Mouse (Mus musculus) kidney, embryonic 15.5 days (tissue): ENCODE data around the gene Gm5580. TPM values are rescaled to one million over a fixed set of nuclear protein-coding genes. Genes with fewer than 3 reads are reported as not detected.
"Not testable (repeated sequence)": the region's sequence is repeated elsewhere in the genome, so short reads cannot be mapped to it uniquely, and the experiment has no call there.

Source experiments
- ATAC-seq: fragments of 200-750 bp; cut with Nextera tagmentation; replicated peaks from 2 replicates; pipeline ENCODE4 v1.8.0; 2017; ENCODE audit warnings: moderate TSS enrichment; ENCODE audit not compliant: low FRiP score
- H3K27ac ChIP-seq: fragments of 300-500 bp; sonication (generic); 2 replicates; pipeline ENCODE4 v1.5.1; 2015; ENCODE audit warnings: mild to moderate bottlenecking, inconsistent platforms
- H3K27me3 ChIP-seq: fragments of 300-500 bp; sonication (generic); 2 replicates; pipeline ENCODE4 v1.6.1; 2015; ENCODE audit warnings: inconsistent platforms
- H3K36me3 ChIP-seq: fragments of 300-500 bp; sonication (generic); 2 replicates; pipeline ENCODE4 v1.6.1; 2015; ENCODE audit warnings: inconsistent platforms
- H3K4me1 ChIP-seq: fragments of 300-500 bp; sonication (generic); 2 replicates; pipeline ENCODE4 v1.6.1; 2015; ENCODE audit warnings: inconsistent platforms
- H3K4me2 ChIP-seq: fragments of 300-500 bp; sonication (generic); 2 replicates; pipeline ENCODE4 v1.6.1; 2015; ENCODE audit warnings: moderate library complexity, mild to moderate bottlenecking, inconsistent platforms
- H3K4me3 ChIP-seq: fragments of 300-500 bp; sonication (generic); replicated peaks from 2 replicates; pipeline ENCODE4 v1.5.1; 2015; ENCODE audit warnings: mild to moderate bottlenecking, inconsistent platforms
- H3K9ac ChIP-seq: fragments of 300-500 bp; sonication (generic); 2 replicates; pipeline ENCODE4 v1.6.1; 2015; ENCODE audit warnings: mild to moderate bottlenecking, inconsistent platforms
- H3K9me3 ChIP-seq: fragments of 300-500 bp; sonication (generic); replicated peaks from 2 replicates; pipeline ENCODE4 v1.6.1; 2016; ENCODE audit warnings: inconsistent platforms
- WGBS: fragments of 180-500 bp; shearing (Covaris S2); methylation state at CpG from one replicate; pipeline ENCODE4 v1.1.7; 2015; ENCODE audit warnings: mixed read lengths; 5-methylcytosine and 5-hydroxymethylcytosine counted together
- polyA plus RNA-seq: library from polyadenylated mRNA; unstranded; fragments of >200 nt; fragmentation: Nextera tagmentation; extraction: Ambion mirVana; gene quantifications from 2 replicates; pipeline ENCODE4 v1.2.1, GENCODE M21; 2015

Gene Gm5580
- 0.33 and 0.47 TPM in 2 replicates for polyA plus RNA-seq

DNA sequence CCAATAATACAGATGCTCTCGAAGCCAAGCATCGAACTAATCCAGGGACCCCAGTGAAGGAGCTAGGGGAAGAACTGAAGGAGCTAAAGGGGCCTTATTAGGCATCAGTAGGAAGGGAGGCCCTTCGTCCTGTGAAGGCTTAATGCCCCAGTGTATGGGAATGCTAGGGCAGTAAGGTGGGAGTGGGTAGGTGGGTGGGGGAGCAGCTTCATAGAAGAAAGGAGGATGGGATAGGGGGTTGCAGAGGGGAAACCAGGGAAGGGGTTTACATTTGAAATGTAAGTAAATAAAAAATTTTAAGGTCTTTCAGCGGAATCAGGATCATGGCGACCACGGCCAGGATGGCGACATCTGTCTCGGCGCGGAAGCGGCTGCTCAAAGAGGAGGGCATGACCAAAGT is at the start of gene Gm5580:
Gm5580 (plus strand) TSS at position 301 of the 400 bp plus-strand sequence.
- H3K36me3 ChIP-seq, H3K4me3 ChIP-seq, H3K9ac ChIP-seq, H3K4me2 ChIP-seq, ATAC-seq, H3K9me3 ChIP-seq, H3K27me3 ChIP-seq, H3K4me1 ChIP-seq, H3K27ac ChIP-seq: not testable (repeated sequence)
- 97% methylated on average over 11 of the region's 11 CpGs for WGBS

DNA sequence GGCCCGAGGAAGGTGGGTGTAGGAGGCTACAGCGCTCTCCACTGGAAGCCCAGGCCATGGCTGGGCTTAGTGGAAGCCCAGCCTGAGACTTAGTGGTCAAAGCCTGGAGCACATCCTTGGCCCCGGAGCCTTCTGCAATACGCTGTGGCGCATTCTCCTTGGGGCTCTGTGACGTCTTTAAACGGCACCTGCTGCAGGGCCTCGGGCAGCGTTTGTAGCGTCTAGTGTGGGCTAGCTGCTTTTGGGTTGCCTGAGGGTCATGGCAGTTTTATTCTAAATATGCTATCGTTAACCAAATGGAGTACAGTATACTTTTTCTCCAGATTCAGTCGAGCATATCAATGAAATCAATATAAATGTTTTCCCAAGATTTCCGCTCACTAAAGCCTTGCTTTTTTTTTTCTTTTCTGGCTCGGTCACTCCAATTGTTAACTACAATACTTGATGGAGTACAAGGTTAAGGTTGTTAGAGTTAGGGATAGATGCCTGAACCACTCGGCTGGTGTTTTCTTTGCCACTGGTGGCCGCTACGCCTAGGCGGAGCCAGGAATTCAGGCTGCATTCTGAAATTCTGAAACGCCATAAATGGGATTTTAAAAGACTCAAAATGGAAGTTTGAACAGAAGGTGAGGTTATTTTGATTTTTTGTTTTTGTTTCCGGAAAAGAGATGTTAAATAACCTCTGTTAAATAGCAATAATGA is 44.5 kb upstream of the Gm5580 start, which contains the start of gene Olfr212:
Olfr212 (plus strand) TSS at position 215 of the 702 bp plus-strand sequence.
- H3K27ac ChIP-seq, H3K4me2 ChIP-seq, H3K36me3 ChIP-seq, H3K9ac ChIP-seq, H3K4me3 ChIP-seq, ATAC-seq, H3K27me3 ChIP-seq, H3K4me1 ChIP-seq: not testable (repeated sequence)
- WGBS, result 92% methylated on average over 20 of the region's 20 CpGs
- H3K9me3 ChIP-seq, result peaks cover 17% of the 10 kb centered on the region

DNA sequence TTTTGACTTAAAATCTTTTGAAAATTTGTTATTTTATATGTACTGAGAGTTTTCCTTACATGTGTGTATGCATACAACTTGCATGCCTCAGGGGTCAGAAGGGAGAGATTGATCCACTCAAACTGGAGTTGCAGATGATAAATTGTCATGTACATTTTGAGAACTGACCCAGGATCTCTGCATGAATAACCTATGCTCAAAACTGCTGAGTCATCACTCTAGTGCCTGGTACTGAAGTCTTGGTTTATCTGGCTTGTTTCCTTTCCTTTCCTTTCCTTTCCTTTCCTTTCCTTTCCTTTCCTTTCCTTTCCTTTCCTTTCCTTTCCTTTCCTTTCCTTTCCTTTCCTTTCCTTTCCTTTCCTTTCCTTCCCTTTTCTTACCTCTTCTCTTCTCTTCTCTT is 36.1 kb upstream of the Gm5580 start:
- Histone ChIP-seq H3K9me3 (no peaks in the 10 kb centered on the region), H3K9ac (no peak overlapping the region), H3K27ac (no peak overlapping the region), H3K36me3 (no peaks in the 10 kb centered on the region), H3K4me3 (no peak overlapping the region), H3K4me1 (no peaks in the 10 kb centered on the region), H3K27me3 (no peaks in the 10 kb centered on the region), H3K4me2 (no peak overlapping the region)
- ATAC-seq, result no peak

DNA sequence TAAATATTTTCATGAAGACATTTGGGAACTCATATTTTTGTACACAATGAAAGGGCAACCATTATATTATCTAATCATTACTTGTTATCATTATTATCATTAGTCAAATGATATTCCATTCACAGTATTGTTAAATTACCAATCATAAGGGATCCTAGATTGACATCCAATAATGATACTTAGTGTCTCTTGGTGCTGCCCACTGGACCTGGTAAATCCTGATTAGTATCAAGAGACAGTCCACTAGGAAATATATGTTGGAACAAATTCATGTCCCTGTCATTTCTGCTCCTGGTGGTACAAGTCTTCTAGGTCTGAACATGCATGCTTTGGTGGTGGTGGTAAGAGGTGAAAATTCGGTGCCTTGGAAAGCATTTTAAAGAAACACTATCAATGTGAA is 12.8 kb upstream of the Gm5580 start, which contains the start of gene Olfr213:
Olfr213 (plus strand) TSS at position 301 of the 400 bp plus-strand sequence.
- no peak within 1 kb of the TSS for H3K27ac ChIP-seq
- 78% methylated on average over 1 of the region's 1 CpGs for WGBS
- no peaks in the 10 kb centered on the region for H3K27me3 ChIP-seq
- H3K4me1 ChIP-seq, result no peaks in the 10 kb centered on the region
- no peak within 1 kb of the TSS for H3K9ac ChIP-seq
- H3K9me3 ChIP-seq, result no peaks in the 10 kb centered on the region
- no peak within 1 kb of the TSS for H3K4me2 ChIP-seq
- no peak within 1 kb of the TSS for H3K4me3 ChIP-seq
- no peaks in the 10 kb centered on the region for H3K36me3 ChIP-seq
- ATAC-seq, result no peak

DNA sequence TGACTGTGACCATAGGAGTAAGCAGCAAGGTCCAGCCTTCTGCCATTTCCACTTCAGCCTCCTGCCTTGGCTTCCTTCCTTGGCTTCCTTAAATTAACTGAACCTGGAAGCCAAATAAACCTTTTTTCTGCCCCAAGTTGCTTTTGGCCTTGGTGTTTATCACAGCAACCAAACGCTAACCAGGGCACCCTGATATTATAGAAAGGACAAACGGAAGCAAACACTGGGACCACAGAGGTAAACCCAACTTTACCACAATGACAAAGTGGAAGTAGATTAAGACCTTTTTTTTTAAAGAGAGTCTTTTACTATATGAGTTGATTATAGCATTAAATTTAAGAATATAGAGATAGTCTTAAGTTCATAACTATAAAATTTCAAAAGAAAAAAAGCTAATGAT is 8.4 kb upstream of the Gm5580 start:
- no peaks in the 10 kb centered on the region for H3K36me3 ChIP-seq
- H3K4me1 ChIP-seq, result no peaks in the 10 kb centered on the region
- no peak overlapping the region for H3K9ac ChIP-seq
- no peak overlapping the region for H3K4me3 ChIP-seq
- no peak overlapping the region for H3K4me2 ChIP-seq
- H3K27ac ChIP-seq, result no peak overlapping the region
- H3K27me3 ChIP-seq, result no peaks in the 10 kb centered on the region; the same call in 1 of the 2 replicates
- H3K9me3 ChIP-seq, result no peaks in the 10 kb centered on the region
- no peak for ATAC-seq
- WGBS, result 87% methylated on average over 2 of the region's 2 CpGs

DNA sequence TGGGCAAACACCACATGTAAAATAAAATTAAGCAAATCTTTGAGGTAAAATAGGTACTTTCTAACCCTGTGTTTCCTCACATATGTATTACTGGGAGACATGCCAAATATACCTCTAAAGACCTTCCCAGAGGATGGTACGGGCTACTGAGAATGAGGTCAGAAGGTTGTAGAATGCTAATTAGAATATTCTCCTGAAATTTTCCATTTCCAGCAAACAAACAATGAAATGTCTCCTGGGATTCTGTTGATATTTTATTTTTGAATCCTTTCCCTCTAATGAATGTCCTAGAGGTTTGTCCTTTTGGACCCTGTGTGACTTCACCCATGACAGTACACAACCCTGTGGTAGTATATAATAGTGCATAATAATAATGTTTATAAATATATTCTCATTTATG is 3.0 kb downstream of the Gm5580 start, which contains the start of gene Olfr214:
Olfr214 (plus strand) TSS at position 301 of the 400 bp plus-strand sequence.
- Histone ChIP-seq H3K4me2 (no peak within 1 kb of the TSS), H3K27me3 (no peaks in the 10 kb centered on the region), H3K27ac (0 out of 2 replicates have a peak within 1 kb of the TSS, but pooled peaks have one; percentile 54), H3K4me1 (no peaks in the 10 kb centered on the region), H3K4me3 (no peak within 1 kb of the TSS), H3K9me3 (no peaks in the 10 kb centered on the region), H3K36me3 (no peaks in the 10 kb centered on the region), H3K9ac (no peak within 1 kb of the TSS)
- ATAC-seq, result no peak
- 69% methylated on average over 1 of the region's 1 CpGs for WGBS

DNA sequence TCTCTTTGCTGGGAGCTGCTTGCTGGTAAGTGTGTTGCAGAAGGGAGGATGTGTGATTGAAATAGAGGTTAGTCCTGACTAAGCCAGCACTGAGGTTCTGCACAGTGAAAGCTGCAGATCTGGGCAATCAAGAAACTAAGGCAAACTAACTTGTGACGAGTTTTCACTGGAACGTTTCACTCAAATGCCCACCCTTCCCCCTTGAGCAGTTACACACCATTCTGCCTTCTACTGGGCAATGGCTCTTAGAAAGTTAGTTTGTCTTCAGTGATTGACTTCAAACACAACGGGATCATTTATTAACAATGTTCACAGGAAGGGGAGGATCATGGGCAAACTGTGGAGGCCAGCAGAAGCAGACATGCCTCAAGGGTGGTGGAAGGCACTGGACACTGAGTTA is 4.0 kb downstream of the Gm5580 start:
- Histone ChIP-seq H3K27ac (0 out of 2 replicates have a peak overlapping the region, but pooled peaks have one; percentile 54), H3K4me2 (no peak overlapping the region), H3K4me3 (no peak overlapping the region), H3K9ac (no peak overlapping the region), H3K4me1 (no peaks in the 10 kb centered on the region), H3K9me3 (no peaks in the 10 kb centered on the region), H3K36me3 (no peaks in the 10 kb centered on the region), H3K27me3 (no peaks in the 10 kb centered on the region)
- ATAC-seq, result peak; percentile 79
- WGBS, result 43% methylated on average over 3 of the region's 3 CpGs

DNA sequence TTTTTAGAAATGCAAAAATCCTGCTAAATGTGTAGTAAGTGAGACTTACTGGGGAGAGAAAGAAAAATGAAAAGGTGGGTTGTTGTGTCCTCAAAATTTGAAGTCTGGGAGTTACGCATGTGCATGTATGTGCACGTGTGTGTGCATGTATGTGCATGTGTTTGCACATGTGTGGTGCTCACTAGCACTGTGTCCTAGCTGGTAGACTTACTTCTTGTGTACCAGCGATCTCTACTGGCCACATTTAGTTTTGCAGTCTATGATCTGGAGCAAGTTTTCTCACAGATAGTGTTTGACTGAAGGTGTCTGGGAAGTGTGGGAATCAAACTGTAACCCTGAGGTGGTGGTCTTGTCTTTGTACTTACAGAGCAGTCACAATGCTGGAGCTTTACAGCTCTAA is 18.9 kb downstream of the Gm5580 start:
- H3K9me3 ChIP-seq, result no peaks in the 10 kb centered on the region
- no peaks in the 10 kb centered on the region for H3K4me1 ChIP-seq
- no peaks in the 10 kb centered on the region for H3K27me3 ChIP-seq
- ATAC-seq, result 0 out of 2 replicates have a peak, but pooled peaks have one; percentile 22
- H3K27ac ChIP-seq, result no peak overlapping the region
- H3K36me3 ChIP-seq, result no peaks in the 10 kb centered on the region
- no peak overlapping the region for H3K4me3 ChIP-seq
- 36% methylated on average over 3 of the region's 3 CpGs for WGBS
- H3K4me2 ChIP-seq, result no peak overlapping the region
- H3K9ac ChIP-seq, result no peak overlapping the region

DNA sequence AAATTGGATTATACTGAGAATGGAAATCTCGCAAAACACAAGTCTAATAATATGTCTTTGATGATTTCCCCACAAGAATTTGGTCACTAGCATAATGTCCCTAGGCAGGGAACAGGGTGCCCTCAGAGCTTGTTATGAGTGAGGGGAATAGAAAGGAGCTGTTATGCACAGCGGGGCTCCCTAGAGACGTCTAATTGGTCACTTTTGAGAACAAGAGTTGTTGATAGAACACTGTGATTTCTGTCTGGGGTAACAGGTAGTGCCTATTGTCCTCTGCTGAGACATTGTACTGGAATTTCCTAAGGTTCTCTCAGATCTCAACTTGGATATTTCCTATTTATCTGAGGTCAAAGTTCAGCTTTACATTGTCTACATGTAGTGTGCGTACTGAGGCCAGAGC is 33.2 kb downstream of the Gm5580 start, which contains the start of gene Olfr215:
Olfr215 (minus strand) TSS at position 101 of the 400 bp plus-strand sequence.
- H3K4me3 ChIP-seq, result no peak within 1 kb of the TSS
- H3K27ac ChIP-seq, result no peak within 1 kb of the TSS
- no peak within 1 kb of the TSS for H3K4me2 ChIP-seq
- 79% methylated on average over 4 of the region's 4 CpGs for WGBS
- H3K9ac ChIP-seq, result no peak within 1 kb of the TSS
- no peaks in the 10 kb centered on the region for H3K9me3 ChIP-seq
- H3K4me1 ChIP-seq, result no peaks in the 10 kb centered on the region
- H3K36me3 ChIP-seq, result no peaks in the 10 kb centered on the region
- H3K27me3 ChIP-seq, result no peaks in the 10 kb centered on the region
- no peak for ATAC-seq

DNA sequence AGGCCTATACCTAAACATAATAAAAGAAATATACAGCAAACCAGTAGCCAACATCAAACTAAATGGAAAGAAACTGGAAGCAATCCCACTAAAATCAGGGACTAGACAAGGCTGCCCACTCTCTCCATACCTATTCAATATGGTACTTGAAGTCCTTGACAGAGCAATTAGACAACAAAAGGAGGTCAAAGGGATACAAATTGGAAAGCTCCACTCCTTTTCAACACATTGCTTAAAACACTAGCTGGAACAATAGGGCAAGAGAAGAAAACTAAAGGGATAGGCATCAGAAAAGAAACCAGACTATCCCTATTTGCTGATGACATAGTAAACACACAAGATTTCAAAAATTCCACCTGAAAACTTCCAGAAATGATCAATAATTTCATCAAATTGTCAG is 50.0 kb downstream of the Gm5580 start:
- not testable (repeated sequence) for H3K9me3 ChIP-seq, H3K9ac ChIP-seq, H3K4me2 ChIP-seq, H3K4me3 ChIP-seq, ATAC-seq, H3K4me1 ChIP-seq, H3K27ac ChIP-seq, H3K36me3 ChIP-seq, H3K27me3 ChIP-seq
